Mouse (Mus musculus): ENCODE measurements around the gene Sh3gl2. TPM values are rescaled to one million over a fixed set of nuclear protein-coding genes. Genes with fewer than 3 reads are reported as not detected.

The Sh3gl2 gene
- polyA plus RNA-seq, 2 experiments: 0.10 TPM; not detected in 1

GRCm38 (mm10) chr4:85539677-85540076 is 334.8 kb downstream of the Sh3gl2 start:
- Histone ChIP-seq H3K9me3 (ENCODE audit: control insufficient read depth, low read length) (no peaks in the 10 kb centered on the region), H3K4me1 (replicated peaks; ENCODE audit: control insufficient read depth in 2 of 2, insufficient read depth in 2 of 2, low read length in 1 of 2) (no peaks in the 10 kb centered on the region), H3K9ac (replicated peaks) (no peak overlapping the region), H3K27me3 (ENCODE audit: control insufficient read depth, insufficient read depth, low read length) (no peaks in the 10 kb centered on the region), H3K27ac (no peak overlapping the region), H3K36me3 (replicated peaks; ENCODE audit: control insufficient read depth, insufficient read depth, low read depth) (no peaks in the 10 kb centered on the region), H3K4me3 (ENCODE audit: insufficient read depth in 1 of 2, low read depth in 2 of 2, low read length in 2 of 2) (no peak overlapping the region), H3K4me2 (ENCODE audit: low read depth) (no peak overlapping the region)
- TF ChIP-seq EP300 (IDR thresholded peaks at IDR 0.05; ENCODE audit: low read depth): no peak
- TF ChIP-seq CTCF (IDR thresholded peaks at IDR 0.05; ENCODE audit: low read depth): no peak
- ATAC-seq (ENCODE audit: insufficient read depth) (no peak), DNase-seq (ENCODE audit: low read depth in 3 of 3, low spot score in 3 of 3) (no peak)
- WGBS (ENCODE audit: insufficient replicate concordance): 58% methylated on average over 5 of the region's 5 CpGs

GRCm38 (mm10) chr4:85543221-85543620 is 338.3 kb downstream of the Sh3gl2 start:
- Histone ChIP-seq H3K4me3 (ENCODE audit: insufficient read depth in 1 of 2, low read depth in 2 of 2, low read length in 2 of 2) (no peak overlapping the region), H3K4me1 (replicated peaks; ENCODE audit: control insufficient read depth in 2 of 2, insufficient read depth in 2 of 2, low read length in 1 of 2) (no peaks in the 10 kb centered on the region), H3K4me2 (ENCODE audit: low read depth) (no peak overlapping the region), H3K27me3 (ENCODE audit: control insufficient read depth, insufficient read depth, low read length) (no peaks in the 10 kb centered on the region), H3K9ac (replicated peaks) (no peak overlapping the region), H3K36me3 (replicated peaks; ENCODE audit: control insufficient read depth, insufficient read depth, low read depth) (no peaks in the 10 kb centered on the region), H3K9me3 (ENCODE audit: control insufficient read depth, low read length) (no peaks in the 10 kb centered on the region), H3K27ac (no peak overlapping the region)
- WGBS (ENCODE audit: insufficient replicate concordance): 53% methylated on average over 4 of the region's 4 CpGs
- DNase-seq (ENCODE audit: low read depth in 3 of 3, low spot score in 3 of 3): no peak
- no peak for ATAC-seq (ENCODE audit: insufficient read depth)
- no peak for TF ChIP-seq CTCF (IDR thresholded peaks at IDR 0.05; ENCODE audit: low read depth)
- no peak for TF ChIP-seq EP300 (IDR thresholded peaks at IDR 0.05; ENCODE audit: low read depth)

GRCm38 (mm10) chr4:85554696-85555095 is 349.8 kb downstream of the Sh3gl2 start:
- H3K9me3 ChIP-seq (ENCODE audit: control insufficient read depth, low read length): no peaks in the 10 kb centered on the region
- no peaks in the 10 kb centered on the region for H3K4me1 ChIP-seq (replicated peaks; ENCODE audit: control insufficient read depth in 2 of 2, insufficient read depth in 2 of 2, low read length in 1 of 2)
- no peak overlapping the region for H3K4me3 ChIP-seq (ENCODE audit: insufficient read depth in 1 of 2, low read depth in 2 of 2, low read length in 2 of 2)
- H3K27ac ChIP-seq: no peak overlapping the region
- ATAC-seq (ENCODE audit: insufficient read depth) (no peak), DNase-seq (ENCODE audit: low read depth in 3 of 3, low spot score in 3 of 3) (no peak)
- no peak overlapping the region for H3K9ac ChIP-seq (replicated peaks)
- H3K36me3 ChIP-seq (replicated peaks; ENCODE audit: control insufficient read depth, insufficient read depth, low read depth): no peaks in the 10 kb centered on the region
- TF ChIP-seq EP300 (IDR thresholded peaks at IDR 0.05; ENCODE audit: low read depth) (no peak), CTCF (IDR thresholded peaks at IDR 0.05; ENCODE audit: low read depth) (no peak)
- WGBS (ENCODE audit: insufficient replicate concordance): 48% methylated on average over 3 of the region's 3 CpGs
- H3K4me2 ChIP-seq (ENCODE audit: low read depth): no peak overlapping the region
- H3K27me3 ChIP-seq (ENCODE audit: control insufficient read depth, insufficient read depth, low read length): no peaks in the 10 kb centered on the region

DNA sequence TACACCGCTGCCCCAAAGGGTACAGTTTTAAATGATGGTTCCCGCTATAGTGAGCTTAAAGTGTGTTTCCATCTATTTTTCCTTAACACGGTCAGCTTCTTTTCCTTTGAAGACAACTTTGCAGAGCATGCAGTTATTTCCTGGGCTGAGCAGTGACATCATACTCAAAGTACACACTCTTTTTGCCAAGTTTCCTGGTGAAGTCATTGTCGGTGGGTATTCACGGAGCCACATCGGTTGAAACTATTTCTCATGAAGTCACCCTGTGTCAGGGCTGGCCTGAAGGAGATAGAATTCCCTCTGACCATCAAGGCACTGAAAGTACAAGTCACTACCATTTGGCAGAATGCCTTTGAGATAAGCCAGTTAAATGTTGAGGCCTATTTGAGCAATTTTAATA is 354.8 kb downstream of the Sh3gl2 start:
- Histone ChIP-seq H3K9ac (replicated peaks) (no peak overlapping the region), H3K27me3 (ENCODE audit: control insufficient read depth, insufficient read depth, low read length) (no peaks in the 10 kb centered on the region), H3K4me1 (replicated peaks; ENCODE audit: control insufficient read depth in 2 of 2, insufficient read depth in 2 of 2, low read length in 1 of 2) (no peaks in the 10 kb centered on the region), H3K4me2 (ENCODE audit: low read depth) (no peak overlapping the region), H3K36me3 (replicated peaks; ENCODE audit: control insufficient read depth, insufficient read depth, low read depth) (no peaks in the 10 kb centered on the region), H3K9me3 (ENCODE audit: control insufficient read depth, low read length) (no peaks in the 10 kb centered on the region), H3K4me3 (ENCODE audit: insufficient read depth in 1 of 2, low read depth in 2 of 2, low read length in 2 of 2) (no peak overlapping the region), H3K27ac (no peak overlapping the region)
- DNase-seq (ENCODE audit: low read depth in 3 of 3, low spot score in 3 of 3): no peak
- no peak for ATAC-seq (ENCODE audit: insufficient read depth)
- WGBS (ENCODE audit: insufficient replicate concordance): 52% methylated on average over 6 of the region's 6 CpGs
- TF ChIP-seq CTCF (IDR thresholded peaks at IDR 0.05; ENCODE audit: low read depth) (no peak), EP300 (IDR thresholded peaks at IDR 0.05; ENCODE audit: low read depth) (no peak)

- Histone ChIP-seq H3K27ac (no peak overlapping the region), H3K4me3 (ENCODE audit: insufficient read depth in 1 of 2, low read depth in 2 of 2, low read length in 2 of 2) (no peak overlapping the region), H3K4me2 (ENCODE audit: low read depth) (no peak overlapping the region), H3K36me3 (replicated peaks; ENCODE audit: control insufficient read depth, insufficient read depth, low read depth) (no peaks in the 10 kb centered on the region), H3K27me3 (ENCODE audit: control insufficient read depth, insufficient read depth, low read length) (no peaks in the 10 kb centered on the region), H3K9me3 (ENCODE audit: control insufficient read depth, low read length) (no peaks in the 10 kb centered on the region), H3K9ac (replicated peaks) (no peak overlapping the region), H3K4me1 (replicated peaks; ENCODE audit: control insufficient read depth in 2 of 2, insufficient read depth in 2 of 2, low read length in 1 of 2) (no peaks in the 10 kb centered on the region)
- ATAC-seq (ENCODE audit: insufficient read depth): no peak
- whole genome bisulfite sequencing (ENCODE audit: insufficient replicate concordance): 59% methylated on average over 2 of the region's 2 CpGs
- TF ChIP-seq CTCF (IDR thresholded peaks at IDR 0.05; ENCODE audit: low read depth): no peak
- TF ChIP-seq EP300 (IDR thresholded peaks at IDR 0.05; ENCODE audit: low read depth): no peak
- no peak for DNase-seq (ENCODE audit: low read depth in 3 of 3, low spot score in 3 of 3)
These were observed 380.5 kb downstream of the Sh3gl2 start for GRCm38 (mm10) chr4:85585426-85585825.

All from liver, embryonic 14.5 days (tissue).